Mouse (Mus musculus) bone marrow, adult 2 months (tissue): ENCODE measurements around the gene Homer2. TPM values are rescaled to one million over a fixed set of nuclear protein-coding genes. Genes with fewer than 3 reads are reported as not detected.

ENCODE experiments used
- H3K27ac ChIP-seq: fragments of 200-500 bp; 2 replicates; pipeline ENCODE4 v1.5.1; 2012; ENCODE audit warnings: low read depth, mild to moderate bottlenecking, control low read depth, inconsistent platforms, low read length; ENCODE audit not compliant: control insufficient read depth, poor library complexity, insufficient read depth
- H3K4me1 ChIP-seq: fragments of 200-500 bp; 2 replicates; pipeline ENCODE4 v1.6.1; 2011; ENCODE audit warnings: low read length; ENCODE audit not compliant: control insufficient read depth, insufficient read depth
- H3K4me3 ChIP-seq: fragments of 200-500 bp; replicated peaks from 2 replicates; pipeline ENCODE3; 2011; ENCODE audit warnings: mild to moderate bottlenecking, low read depth, low read length, control low read depth; ENCODE audit not compliant: control insufficient read depth
- CTCF ChIP-seq: fragments of 200-500 bp; IDR thresholded peaks from 2 replicates; pipeline ENCODE4 v1.5.1; 2011; ENCODE audit warnings: low read length, control low read depth; ENCODE audit not compliant: control insufficient read depth, insufficient read depth
- POLR2A ChIP-seq: fragments of 200-500 bp; IDR thresholded peaks from 2 replicates; pipeline ENCODE4 v1.6.1; 2011; ENCODE audit warnings: low read depth, mild to moderate bottlenecking, control low read depth, low read length, borderline replicate concordance; ENCODE audit not compliant: control insufficient read depth
- WGBS: fragments of 180-500 bp; shearing (Covaris S2); methylation state at CpG from one replicate; pipeline ENCODE4 v1.1.7; 2018; 5-methylcytosine and 5-hydroxymethylcytosine counted together
- polyA plus RNA-seq: library from polyadenylated mRNA; stranded (reverse); fragments of >200 nt; gene quantifications from 2 replicates; pipeline ENCODE4 v1.2.4, GENCODE M21; 2011; ENCODE audit warnings: low replicate concordance; ENCODE audit not compliant: missing spikeins, insufficient read depth, insufficient read length

The Homer2 gene
- polyA plus RNA-seq, 1 experiment, result 2.1 TPM

GRCm38 (mm10) chr7:81604991-81605390 is 102.3 kb downstream of the Homer2 start:
- TF ChIP-seq POLR2A (no peak), CTCF (no peak)
- Histone ChIP-seq H3K27ac (no peak overlapping the region), H3K4me1 (no peaks in the 10 kb centered on the region), H3K4me3 (no peak overlapping the region)
- WGBS, result 64% methylated on average over 5 of the region's 5 CpGs

GRCm38 (mm10) chr7:81599379-81600280 is 107.7 kb downstream of the Homer2 start:
- Histone ChIP-seq H3K4me3 (no peak overlapping the region), H3K4me1 (no peaks in the 10 kb centered on the region; the same call in 1 of the 2 replicates), H3K27ac (no peak overlapping the region)
- 76% methylated on average over 8 of the region's 8 CpGs for WGBS
- TF ChIP-seq POLR2A (no peak), CTCF (no peak)

GRCm38 (mm10) chr7:81597660-81598059 is 109.7 kb downstream of the Homer2 start:
- Histone ChIP-seq H3K27ac (no peak overlapping the region), H3K4me3 (no peak overlapping the region), H3K4me1 (no peaks in the 10 kb centered on the region; the same call in 1 of the 2 replicates)
- WGBS, result 96% methylated on average over 1 of the region's 1 CpGs
- TF ChIP-seq CTCF (no peak), POLR2A (no peak)

GRCm38 (mm10) chr7:81596086-81596485 is 111.2 kb downstream of the Homer2 start:
- Histone ChIP-seq H3K27ac (no peak overlapping the region), H3K4me1 (no peaks in the 10 kb centered on the region; the same call in 1 of the 2 replicates), H3K4me3 (no peak overlapping the region)
- WGBS, result 90% methylated on average over 6 of the region's 6 CpGs
- TF ChIP-seq POLR2A (no peak), CTCF (no peak)

- 91% methylated on average over 5 of the region's 5 CpGs for WGBS
- TF ChIP-seq CTCF, result no peak
- no peak for TF ChIP-seq POLR2A
Observed at GRCm38 (mm10) chr7:81595056-81595455, 112.3 kb downstream of the Homer2 start.

GRCm38 (mm10) chr7:81593387-81593786 is 113.9 kb downstream of the Homer2 start:
- Histone ChIP-seq H3K27ac (no peak overlapping the region), H3K4me3 (no peak overlapping the region), H3K4me1 (no peaks in the 10 kb centered on the region)
- TF ChIP-seq CTCF (no peak), POLR2A (no peak)
- 92% methylated on average over 8 of the region's 8 CpGs for WGBS

More at GRCm38 (mm10) chr7:81595056-81595455, 112.3 kb downstream of the Homer2 start:
- no peak overlapping the region for H3K4me3 ChIP-seq
- no peak overlapping the region for H3K27ac ChIP-seq
- no peaks in the 10 kb centered on the region; the same call in 1 of the 2 replicates for H3K4me1 ChIP-seq

- H3K4me1 ChIP-seq, result no peaks in the 10 kb centered on the region
- TF ChIP-seq CTCF, result no peak
- no peak for TF ChIP-seq POLR2A
- no peak overlapping the region for H3K27ac ChIP-seq
- WGBS, result 90% methylated on average over 9 of the region's 9 CpGs
- H3K4me3 ChIP-seq, result no peak overlapping the region
Observed at GRCm38 (mm10) chr7:81592686-81593085, 114.6 kb downstream of the Homer2 start.

- TF ChIP-seq POLR2A, result no peak
- no peak for TF ChIP-seq CTCF
- Histone ChIP-seq H3K27ac (no peak overlapping the region), H3K4me3 (no peak overlapping the region), H3K4me1 (no peaks in the 10 kb centered on the region)
- 89% methylated on average over 4 of the region's 4 CpGs for WGBS
Observed at GRCm38 (mm10) chr7:81587238-81587637, 120.1 kb downstream of the Homer2 start.

GRCm38 (mm10) chr7:81585326-81585725 is 122.0 kb downstream of the Homer2 start:
- no peak for TF ChIP-seq POLR2A
- TF ChIP-seq CTCF, result no peak
- no peaks in the 10 kb centered on the region for H3K4me1 ChIP-seq
- no peak overlapping the region for H3K4me3 ChIP-seq
- no peak overlapping the region for H3K27ac ChIP-seq
- WGBS, result 93% methylated on average over 7 of the region's 7 CpGs
